Mouse (Mus musculus): ENCODE measurements at regions not wholly inside any gene's neighbourhood (a gene's known extent, or its start where the extent isn't known, plus 50 kb on each side); places are given as distances from the start of the nearest gene placed in this dataset.

DNA sequence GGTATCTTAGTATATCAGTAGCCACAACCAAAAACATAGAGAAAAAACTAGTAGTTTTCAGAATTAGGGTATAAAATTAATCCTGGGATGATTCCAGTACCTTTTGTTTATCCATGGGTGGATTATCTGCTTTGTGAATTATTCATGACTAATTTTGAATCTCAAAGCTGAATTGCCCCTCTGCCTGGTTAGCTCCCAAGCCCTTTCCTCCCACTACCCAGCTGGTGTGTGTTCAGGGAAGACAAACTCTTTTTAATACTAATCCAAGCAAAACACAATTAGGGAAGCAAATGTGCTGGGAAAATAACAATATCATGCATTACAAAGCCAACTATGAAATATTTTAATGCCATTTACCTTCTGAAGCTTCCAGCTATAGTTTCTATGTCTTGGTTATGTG is 347.4 kb downstream of the Gm43517 start:
- TF ChIP-seq CTCF (IDR thresholded peaks at IDR 0.05; ENCODE audit: borderline replicate concordance, insufficient read depth, low read length) (no peak), POLR2A (IDR thresholded peaks at IDR 0.05; ENCODE audit: low read depth, low read length) (no peak)
- no peak overlapping the region for H3K4me3 ChIP-seq (ENCODE audit: insufficient read depth, low read length)
- no peaks in the 10 kb centered on the region for H3K4me1 ChIP-seq (ENCODE audit: control insufficient read depth, insufficient read depth, low read length)
- no peak overlapping the region for H3K27ac ChIP-seq (ENCODE audit: insufficient read depth, low read length)

DNA sequence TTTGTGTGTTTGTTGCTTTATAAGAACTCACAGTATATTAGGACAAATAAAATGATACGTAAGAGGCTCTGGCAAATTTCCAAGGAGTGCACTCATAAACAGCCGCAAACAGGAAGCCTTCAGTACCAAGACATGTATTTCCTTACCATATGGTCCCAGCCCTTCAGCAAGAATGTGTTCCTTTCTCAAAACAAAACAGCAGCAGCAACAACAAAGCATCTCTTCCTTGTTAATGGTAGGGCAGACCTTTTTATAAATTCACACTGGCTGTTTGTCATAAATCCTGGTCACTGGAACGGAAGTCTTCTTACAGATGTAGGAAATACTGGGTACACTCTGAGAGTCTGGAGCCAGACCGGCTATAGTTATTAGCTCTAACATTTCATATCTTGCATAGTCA is 352.1 kb downstream of the Gm43517 start:
- Histone ChIP-seq H3K4me1 (ENCODE audit: control insufficient read depth, insufficient read depth, low read length) (no peaks in the 10 kb centered on the region), H3K4me3 (ENCODE audit: insufficient read depth, low read length) (no peak overlapping the region), H3K27ac (ENCODE audit: insufficient read depth, low read length) (no peak overlapping the region)
- no peak for TF ChIP-seq POLR2A (IDR thresholded peaks at IDR 0.05; ENCODE audit: low read depth, low read length)
- no peak for TF ChIP-seq CTCF (IDR thresholded peaks at IDR 0.05; ENCODE audit: borderline replicate concordance, insufficient read depth, low read length)

DNA sequence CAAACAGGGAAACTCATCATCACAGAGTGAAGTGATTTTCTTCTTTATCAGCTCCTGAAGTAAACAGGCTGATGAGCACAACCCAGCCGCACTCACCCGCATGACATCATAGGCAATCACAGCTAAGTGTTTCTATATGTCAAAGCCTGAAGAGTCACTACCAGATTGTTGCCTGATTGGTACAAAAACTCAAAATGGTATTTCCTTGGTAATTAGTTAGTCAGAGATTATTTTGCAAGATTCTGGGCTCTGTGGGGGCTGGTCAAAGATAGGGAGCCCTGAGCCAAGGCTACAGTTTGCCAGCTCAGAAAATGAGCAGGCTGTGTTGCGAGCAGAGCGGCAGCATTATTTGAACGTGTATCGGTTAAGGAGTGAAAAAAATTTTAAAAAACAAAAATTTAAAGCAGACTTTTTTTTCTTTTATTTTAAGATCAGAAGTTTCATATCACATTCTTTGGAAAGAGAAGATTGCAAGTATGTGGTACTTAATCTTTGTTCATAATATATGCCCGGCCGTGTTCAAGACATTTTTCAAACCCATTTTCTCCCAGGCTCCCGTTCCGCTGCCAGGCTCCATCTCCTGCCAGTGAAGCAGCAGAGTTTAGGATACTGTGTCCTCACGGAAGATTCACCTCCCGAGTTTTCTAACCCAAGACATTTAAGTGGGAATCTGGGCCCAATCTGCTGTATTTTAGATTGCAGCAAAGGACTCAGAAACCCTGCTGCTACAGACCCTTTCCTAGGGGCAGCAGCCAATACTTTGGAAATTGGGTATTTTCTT is 355.2 kb downstream of the Gm43517 start:
- no peaks in the 10 kb centered on the region for H3K4me1 ChIP-seq (ENCODE audit: control insufficient read depth, insufficient read depth, low read length)
- H3K27ac ChIP-seq (ENCODE audit: insufficient read depth, low read length), result no peak overlapping the region
- no peak for TF ChIP-seq POLR2A (IDR thresholded peaks at IDR 0.05; ENCODE audit: low read depth, low read length)
- no peak for TF ChIP-seq CTCF (IDR thresholded peaks at IDR 0.05; ENCODE audit: borderline replicate concordance, insufficient read depth, low read length)
- no peak overlapping the region for H3K4me3 ChIP-seq (ENCODE audit: insufficient read depth, low read length)

DNA sequence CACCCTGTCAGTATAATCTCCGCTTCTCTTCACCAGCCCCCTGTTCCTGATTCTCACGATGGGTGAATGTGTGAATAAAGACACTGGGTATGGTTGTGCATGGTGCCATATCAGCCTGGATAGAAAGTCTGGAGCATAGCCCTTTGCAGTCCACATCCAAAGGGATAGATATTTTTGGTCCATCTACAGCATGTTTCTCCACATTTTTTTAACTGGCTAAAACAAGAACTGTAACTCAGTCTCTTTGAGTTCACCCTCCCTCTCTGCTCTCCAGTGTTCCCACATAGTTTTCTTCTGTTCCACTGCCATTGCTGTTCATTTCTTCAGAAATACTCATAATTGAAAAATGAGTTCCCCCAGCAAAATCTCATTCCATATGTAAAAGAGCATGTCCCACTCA is 358.4 kb downstream of the Gm43517 start:
- no peaks in the 10 kb centered on the region for H3K4me1 ChIP-seq (ENCODE audit: control insufficient read depth, insufficient read depth, low read length)
- H3K27ac ChIP-seq (ENCODE audit: insufficient read depth, low read length), result no peak overlapping the region
- H3K4me3 ChIP-seq (ENCODE audit: insufficient read depth, low read length), result no peak overlapping the region
- TF ChIP-seq CTCF (IDR thresholded peaks at IDR 0.05; ENCODE audit: borderline replicate concordance, insufficient read depth, low read length) (no peak), POLR2A (IDR thresholded peaks at IDR 0.05; ENCODE audit: low read depth, low read length) (no peak)

DNA sequence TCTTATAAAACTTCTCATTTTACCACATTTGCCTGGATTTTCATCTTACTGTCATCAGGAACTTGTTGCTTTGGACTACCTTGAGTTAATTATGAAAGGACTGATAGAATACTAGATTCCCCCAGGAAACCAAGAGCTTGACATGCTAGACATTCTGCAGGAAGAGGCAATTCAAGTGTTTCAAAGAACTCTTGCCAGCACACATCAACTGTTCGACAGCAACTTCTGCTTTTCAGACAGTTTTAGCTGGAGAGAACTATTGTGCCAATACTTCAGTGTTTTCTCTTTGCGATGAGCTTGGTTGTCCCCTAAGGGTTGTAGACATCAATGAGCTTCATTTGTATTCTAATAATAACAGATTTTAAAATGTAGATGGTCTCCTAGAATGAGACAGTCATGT is 362.1 kb downstream of the Gm43517 start:
- TF ChIP-seq CTCF (IDR thresholded peaks at IDR 0.05; ENCODE audit: borderline replicate concordance, insufficient read depth, low read length), result no peak
- TF ChIP-seq POLR2A (IDR thresholded peaks at IDR 0.05; ENCODE audit: low read depth, low read length), result no peak
- Histone ChIP-seq H3K27ac (ENCODE audit: insufficient read depth, low read length) (no peak overlapping the region), H3K4me1 (ENCODE audit: control insufficient read depth, insufficient read depth, low read length) (no peaks in the 10 kb centered on the region), H3K4me3 (ENCODE audit: insufficient read depth, low read length) (no peak overlapping the region)

DNA sequence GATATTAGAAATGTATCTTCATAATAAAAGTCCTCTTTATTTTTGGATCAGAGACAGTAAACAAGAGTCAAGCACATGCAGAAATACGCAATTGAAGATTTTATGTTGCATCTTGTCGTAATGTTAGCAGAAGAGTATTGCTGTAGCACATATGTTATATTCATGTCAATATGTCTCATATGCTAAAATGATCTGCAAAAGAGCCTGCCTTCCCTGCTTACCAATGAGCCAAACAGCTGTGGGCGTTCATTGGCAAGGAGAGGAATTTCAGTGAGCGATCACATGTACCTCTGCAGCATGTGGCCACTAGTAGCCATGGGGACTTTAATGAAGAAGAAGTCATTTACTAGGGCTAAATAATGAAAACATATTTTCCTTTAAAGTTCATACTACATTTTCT is 373.4 kb downstream of the Gm43517 start:
- Histone ChIP-seq H3K4me3 (ENCODE audit: insufficient read depth, low read length) (no peak overlapping the region), H3K27ac (ENCODE audit: insufficient read depth, low read length) (no peak overlapping the region), H3K4me1 (ENCODE audit: control insufficient read depth, insufficient read depth, low read length) (no peaks in the 10 kb centered on the region)
- TF ChIP-seq POLR2A (IDR thresholded peaks at IDR 0.05; ENCODE audit: low read depth, low read length) (no peak), CTCF (IDR thresholded peaks at IDR 0.05; ENCODE audit: borderline replicate concordance, insufficient read depth, low read length) (no peak)

DNA sequence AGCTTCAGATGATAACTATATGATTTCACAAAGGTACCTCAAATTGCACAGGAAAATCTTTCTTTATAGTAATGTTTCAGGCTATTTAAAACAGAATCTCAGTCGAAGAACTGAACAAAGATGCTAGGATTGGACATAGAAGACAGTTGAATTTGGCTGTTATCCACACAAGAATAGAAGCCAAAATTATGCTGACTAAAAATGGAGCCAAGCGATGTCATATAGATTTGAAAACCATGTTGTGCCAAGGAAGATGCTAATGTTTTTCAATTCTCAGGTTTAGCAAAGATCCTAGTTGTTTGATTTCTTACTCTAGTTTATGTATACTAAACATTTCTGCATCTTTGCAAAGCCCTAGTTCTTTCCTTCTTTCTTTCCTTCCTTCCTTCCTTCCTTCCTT is 379.6 kb downstream of the Gm43517 start:
- TF ChIP-seq POLR2A (IDR thresholded peaks at IDR 0.05; ENCODE audit: low read depth, low read length), result no peak
- no peak for TF ChIP-seq CTCF (IDR thresholded peaks at IDR 0.05; ENCODE audit: borderline replicate concordance, insufficient read depth, low read length)
- no peak overlapping the region for H3K27ac ChIP-seq (ENCODE audit: insufficient read depth, low read length)
- H3K4me3 ChIP-seq (ENCODE audit: insufficient read depth, low read length), result no peak overlapping the region
- H3K4me1 ChIP-seq (ENCODE audit: control insufficient read depth, insufficient read depth, low read length), result no peaks in the 10 kb centered on the region

DNA sequence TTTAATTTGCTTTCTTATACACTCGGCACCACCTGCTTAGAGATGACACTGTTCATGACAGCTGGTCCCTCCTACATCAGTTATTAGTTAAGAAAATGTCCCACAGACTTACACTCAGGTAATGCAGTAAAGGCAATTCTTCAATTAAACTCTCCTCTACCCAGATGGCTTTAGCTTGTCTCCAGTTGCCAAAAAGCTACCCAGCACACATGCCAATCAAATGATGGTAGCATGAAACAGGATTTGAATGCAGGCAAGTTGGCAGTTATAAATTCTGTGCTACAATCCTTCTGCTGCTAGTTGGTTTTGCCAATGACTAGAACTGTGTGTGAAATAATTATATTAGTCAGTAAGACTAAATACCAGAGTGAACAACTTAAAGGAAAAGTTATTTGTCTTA is 423.4 kb downstream of the Gm43517 start:
- Histone ChIP-seq H3K4me1 (ENCODE audit: control insufficient read depth, insufficient read depth, low read length) (no peaks in the 10 kb centered on the region), H3K27ac (ENCODE audit: insufficient read depth, low read length) (no peak overlapping the region), H3K4me3 (ENCODE audit: insufficient read depth, low read length) (no peak overlapping the region)
- no peak for TF ChIP-seq CTCF (IDR thresholded peaks at IDR 0.05; ENCODE audit: borderline replicate concordance, insufficient read depth, low read length)
- TF ChIP-seq POLR2A (IDR thresholded peaks at IDR 0.05; ENCODE audit: low read depth, low read length), result no peak

DNA sequence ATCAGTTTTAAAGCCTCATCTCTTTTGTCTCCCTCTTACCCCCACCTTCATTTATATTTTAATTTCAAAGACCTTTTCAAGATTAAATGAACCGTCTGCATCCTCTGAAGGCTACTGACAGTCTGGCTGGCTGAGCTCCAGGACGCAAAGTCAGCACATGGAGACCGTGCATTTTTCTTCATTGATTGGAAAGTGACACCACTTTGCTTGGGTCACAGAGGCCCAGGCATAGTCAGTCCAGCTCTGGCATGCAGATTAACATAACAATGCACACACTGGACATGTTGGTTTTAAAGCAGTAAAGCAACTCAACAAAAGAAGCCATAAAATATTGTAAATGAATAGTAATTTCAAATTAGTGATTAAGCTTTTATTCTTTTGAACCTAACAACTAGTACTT is 429.7 kb downstream of the Gm43517 start:
- TF ChIP-seq POLR2A (IDR thresholded peaks at IDR 0.05; ENCODE audit: low read depth, low read length) (no peak), CTCF (IDR thresholded peaks at IDR 0.05; ENCODE audit: borderline replicate concordance, insufficient read depth, low read length) (no peak)
- Histone ChIP-seq H3K4me1 (ENCODE audit: control insufficient read depth, insufficient read depth, low read length) (no peaks in the 10 kb centered on the region), H3K27ac (ENCODE audit: insufficient read depth, low read length) (no peak overlapping the region), H3K4me3 (ENCODE audit: insufficient read depth, low read length) (no peak overlapping the region)

DNA sequence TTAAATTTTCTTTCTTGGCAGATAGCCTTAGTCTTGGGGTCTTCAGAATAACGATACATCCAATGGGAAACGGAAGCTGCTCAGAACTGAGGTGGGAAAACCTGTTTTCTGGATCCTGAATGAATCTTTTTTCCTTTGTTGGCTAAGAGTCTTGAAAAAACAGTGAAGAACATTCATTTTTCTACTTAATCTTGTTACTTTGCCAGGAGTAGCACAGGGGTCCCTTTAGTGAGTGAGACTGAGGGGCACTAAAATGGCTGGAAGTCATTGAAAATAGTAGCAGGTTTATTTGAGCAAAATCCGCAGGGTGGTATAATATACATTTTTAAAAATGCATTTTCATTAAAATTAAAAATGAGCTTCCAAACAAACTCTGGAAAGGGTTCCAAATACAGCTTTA is 442.8 kb downstream of the Gm43517 start:
- Histone ChIP-seq H3K4me1 (ENCODE audit: control insufficient read depth, insufficient read depth, low read length) (no peaks in the 10 kb centered on the region), H3K27ac (ENCODE audit: insufficient read depth, low read length) (no peak overlapping the region), H3K4me3 (ENCODE audit: insufficient read depth, low read length) (no peak overlapping the region)
- TF ChIP-seq POLR2A (IDR thresholded peaks at IDR 0.05; ENCODE audit: low read depth, low read length) (no peak), CTCF (IDR thresholded peaks at IDR 0.05; ENCODE audit: borderline replicate concordance, insufficient read depth, low read length) (no peak)
